Mouse (Mus musculus) layer of hippocampus, adult 2 months (tissue): Measurements from ENCODE around the gene Slc16a5. TPM values are rescaled to one million over a fixed set of nuclear protein-coding genes. Genes with fewer than 3 reads are reported as not detected.

ENCODE experiments used
- DNase-seq, 2 experiments: peaks; one replicate each; pipeline ENCODE4 v3.0.0; 2022; ENCODE audit warnings: low spot score in 2 of 2
- H3K27ac ChIP-seq: fragments of 200-600 bp; 2 replicates; pipeline ENCODE4 v1.8.1; 2022
- H3K4me3 ChIP-seq: fragments of 200-600 bp; 2 replicates; pipeline ENCODE4 v1.8.1; 2022; ENCODE audit warnings: mild to moderate bottlenecking
- CTCF ChIP-seq: fragments of 200-600 bp; conservative IDR thresholded peaks from 2 replicates; pipeline ENCODE4 v1.8.1; 2022; ENCODE audit warnings: antibody characterized with exemption, mild to moderate bottlenecking, moderate library complexity
- microRNA-seq, 2 experiments: library from miRNA; unstranded; fragments of <30 nt; microRNA quantifications; one replicate each; pipeline ENCODE4 v1.2.0; 2021
- total RNA-seq, 2 experiments: library from RNA; stranded (reverse); gene quantifications; 2 replicates each; pipeline ENCODE4 v1.2.3; 2021

Slc16a5 gene
- total RNA-seq, 2 experiments from 2014 or later = not detected

GRCm38 (mm10) chr11:115518693-115519092 is 56.4 kb downstream of the Slc16a5 start:
- no peak for DNase-seq
- TF ChIP-seq CTCF = no peak
- Histone ChIP-seq H3K4me3 (no peak overlapping the region), H3K27ac (peak overlapping the region; percentile 60)

- H3K27ac ChIP-seq = no peak overlapping the region
- DNase-seq = no peak
- no peak for TF ChIP-seq CTCF
- no peak overlapping the region for H3K4me3 ChIP-seq
These were observed 57.3 kb downstream of the Slc16a5 start for GRCm38 (mm10) chr11:115519581-115519980.

GRCm38 (mm10) chr11:115520218-115520617 is 57.9 kb downstream of the Slc16a5 start:
- no peak for TF ChIP-seq CTCF

GRCm38 (mm10) chr11:115521080-115521479 is 58.8 kb downstream of the Slc16a5 start:
- no peak for TF ChIP-seq CTCF
- no peak overlapping the region for H3K4me3 ChIP-seq
- H3K27ac ChIP-seq = no peak overlapping the region
- DNase-seq = no peak

More at GRCm38 (mm10) chr11:115520218-115520617, 57.9 kb downstream of the Slc16a5 start:
- H3K4me3 ChIP-seq = no peak overlapping the region
- DNase-seq = no peak
- H3K27ac ChIP-seq = no peak overlapping the region

- no peak for DNase-seq
- H3K27ac ChIP-seq = no peak overlapping the region
- no peak for TF ChIP-seq CTCF
- H3K4me3 ChIP-seq = no peak overlapping the region
These were observed 60.0 kb downstream of the Slc16a5 start for GRCm38 (mm10) chr11:115522238-115522637.

- no peak for TF ChIP-seq CTCF
- no peak overlapping the region for H3K4me3 ChIP-seq
- no peak overlapping the region for H3K27ac ChIP-seq
- DNase-seq = no peak
These were observed 60.4 kb downstream of the Slc16a5 start for GRCm38 (mm10) chr11:115522703-115523102.

Small RNA genes lying within 50 kb of the gene (microRNA-seq; reads per million reads assigned to microRNA genes)
- 0 reads per million in 2 experiments for gene Mir3968

Other genes with a start within 250 kb of the Slc16a5 start
- gene Grin2c, start 195.2 kb upstream of the Slc16a5 start, total RNA-seq = 10 to 100 TPM; 47.4 to 47.5 TPM
- gene Fdxr, start 185.4 kb upstream of the Slc16a5 start, total RNA-seq = 10 to 100 TPM; 22.4 to 22.5 TPM
- 10 to 100 TPM; 13.2 to 15.1 TPM for gene Fads6, start 164.8 kb upstream of the Slc16a5 start, total RNA-seq
- gene Otop2, start 155.3 kb upstream of the Slc16a5 start, total RNA-seq = under 1 TPM; 0.51 to 0.59 TPM
- under 1 TPM; 0.37 to 0.64 TPM for gene Ush1g, start 140.4 kb upstream of the Slc16a5 start, total RNA-seq
- gene Otop3, start 127.7 kb upstream of the Slc16a5 start, total RNA-seq = under 1 TPM in 1 of 2 experiments, not detected in 1; 0.20 TPM
- gene Hid1, start 94.7 kb upstream of the Slc16a5 start, total RNA-seq = 100 to 1,000 TPM; 110 to 119 TPM
- gene Cdr2l, start 80.6 kb upstream of the Slc16a5 start, total RNA-seq = 10 to 100 TPM; 21.9 to 26.1 TPM
- 100 to 1,000 TPM; 100 to 105 TPM for gene Mrpl58, start 58.7 kb upstream of the Slc16a5 start, total RNA-seq
- gene Atp5h, start 42.5 kb upstream of the Slc16a5 start, total RNA-seq = 100 to 1,000 TPM; 467 to 494 TPM
- 10 to 100 TPM; 74.5 to 74.6 TPM for gene Kctd2, start 42.3 kb upstream of the Slc16a5 start, total RNA-seq
- not detected for gene Trim80, start 21.9 kb upstream of the Slc16a5 start, total RNA-seq
- 10 to 100 TPM; 10.4 to 10.9 TPM for gene Armc7, start 13.2 kb downstream of the Slc16a5 start, total RNA-seq
- 10 to 100 TPM; 64.3 to 65.5 TPM for gene Nt5c, start 29.4 kb downstream of the Slc16a5 start, total RNA-seq
- 100 to 1,000 TPM; 140 to 142 TPM for gene Jpt1, start 51.9 kb downstream of the Slc16a5 start, total RNA-seq
- gene Sumo2, start 73.8 kb downstream of the Slc16a5 start, total RNA-seq = 100 to 1,000 TPM; 318 to 328 TPM
- 10 to 100 TPM; 48.7 to 49.3 TPM for gene Nup85, start 102.0 kb downstream of the Slc16a5 start, total RNA-seq
- gene Mrps7, start 141.5 kb downstream of the Slc16a5 start, total RNA-seq = 10 to 100 TPM; 50.4 to 50.8 TPM
- gene Gga3, start 141.6 kb downstream of the Slc16a5 start, total RNA-seq = 10 to 100 TPM; 67.9 to 91.9 TPM
- 10 to 100 TPM; 19.5 to 22.5 TPM for gene Mif4gd, start 150.5 kb downstream of the Slc16a5 start, total RNA-seq
- 10 to 100 TPM; 60.4 to 66.6 TPM for gene Slc25a19, start 165.8 kb downstream of the Slc16a5 start, total RNA-seq
- gene Grb2, start 246.1 kb downstream of the Slc16a5 start, total RNA-seq = 100 to 1,000 TPM; 182 to 198 TPM